In genomic region chr3:116283996-116284395, GRCm38 (mm10) we compare ENCODE assay signal across 17 mouse cellular contexts. TPM values are rescaled to one million over a fixed set of nuclear protein-coding genes. Genes with fewer than 3 reads are reported as not detected.
"Had no signal": no experiment of that assay in that cellular context is flagged by ENCODE, and none has a peak within 500 bp of the region (broad histone marks: within the 10 kb centered on the region; RNA-seq: fewer than 3 reads in every experiment).

No protein-coding gene starts in this region.

- H3K27ac ChIP-seq: midbrain, embryonic 10.5 days; midbrain, embryonic 12.5 days had no signal

- H3K27me3 ChIP-seq: midbrain, embryonic 12.5 days had no signal

- H3K36me3 ChIP-seq: midbrain, embryonic 12.5 days had no signal

- H3K9ac ChIP-seq: lung, embryonic 14.5 days; midbrain, embryonic 12.5 days had no signal

- H3K4me3 ChIP-seq: midbrain, embryonic 10.5 days; midbrain, embryonic 12.5 days; myocyte had no signal

- H3K4me2 ChIP-seq: lung, embryonic 14.5 days; midbrain, embryonic 12.5 days had no signal

- ATAC-seq: midbrain, embryonic 16.5 days had no signal

- H3K9me3 ChIP-seq: midbrain, embryonic 10.5 days; midbrain, embryonic 12.5 days had no signal

- DNase-seq: lung, adult 18-20 months; lung, embryonic 14.5 days; lung, postnatal 10 days; lung, postnatal 4 days; midbrain, embryonic 14.5 days; retina, postnatal 1 day; right cerebral cortex, adult 18-20 months; right cerebral cortex, postnatal 25 days; right cerebral cortex, postnatal 4 days; spleen, adult 18-20 months; thymus, adult 18-20 months; thymus, postnatal 25 days; thymus, postnatal 4 days had no signal

RNA-seq across cellular contexts. Expression of gene Gpr88, which starts 30.7 kb away (rescaled TPM):
- polyA plus RNA-seq: midbrain, embryonic 10.5 days; myocyte had no signal
